Mouse (Mus musculus) CH12.LX (cell line): Measurements from ENCODE around the gene Wipi2.

Experiments
- CHD2 ChIP-seq: IDR thresholded peaks from 2 replicates; pipeline ENCODE4 v1.6.1; 2011; ENCODE audit warnings: low read length, improper control_type of control experiment
- CTCF ChIP-seq, 2 experiments: IDR thresholded peaks in 1 of 2; conservative IDR thresholded peaks in 1 of 2; 2 replicates each; pipeline ENCODE4 v1.5.1; 2011 to 2012; ENCODE audit warnings: low read depth in 2 of 2, low read length in 2 of 2, improper control_type of control experiment in 1 of 2, inconsistent platforms in 1 of 2, mild to moderate bottlenecking in 1 of 2, moderate library complexity in 1 of 2
- E2F4 ChIP-seq: IDR thresholded peaks from 2 replicates; pipeline ENCODE4 v1.6.1; 2011; ENCODE audit warnings: low read depth, low read length, improper control_type of control experiment; ENCODE audit not compliant: insufficient replicate concordance
- ELF1 ChIP-seq: IDR thresholded peaks from 2 replicates; pipeline ENCODE4 v1.6.1; 2014; ENCODE audit warnings: low read depth, mild to moderate bottlenecking, inconsistent platforms, low read length, improper control_type of control experiment
- EP300 ChIP-seq: IDR thresholded peaks from 2 replicates; pipeline ENCODE4 v1.6.1; 2011; ENCODE audit warnings: low read length, improper control_type of control experiment
- MAFK ChIP-seq: IDR thresholded peaks from 2 replicates; pipeline ENCODE4 v1.6.1; 2011; ENCODE audit warnings: low read length, improper control_type of control experiment; ENCODE audit not compliant: insufficient replicate concordance
- NRF1 ChIP-seq: IDR thresholded peaks from 2 replicates; pipeline ENCODE4 v1.6.1; 2014; ENCODE audit warnings: low read depth, mild to moderate bottlenecking, inconsistent platforms, low read length, improper control_type of control experiment, moderate library complexity
- POLR2A ChIP-seq: IDR thresholded peaks from 2 replicates; pipeline ENCODE4 v1.6.1; 2011; ENCODE audit warnings: low read depth, mild to moderate bottlenecking, improper control_type of control experiment, low read length
- RCOR1 ChIP-seq: conservative IDR thresholded peaks from 2 replicates; pipeline ENCODE4 v1.6.1; 2012; ENCODE audit warnings: low read depth, mild to moderate bottlenecking, inconsistent platforms, low read length, improper control_type of control experiment
- ZNF384 ChIP-seq: IDR thresholded peaks from 2 replicates; pipeline ENCODE4 v1.6.1; 2012; ENCODE audit warnings: low read depth, low read length, improper control_type of control experiment, inconsistent platforms

- TF ChIP-seq ZNF384 (no peak), E2F4 (no peak), CTCF (conservative IDR thresholded peaks at IDR 0.05 in 1 of 2, IDR thresholded peaks at IDR 0.05 in 1 of 2; ENCODE audit: low read depth in 2 of 2, low read length in 2 of 2) (peak in 1 of 2 experiments; percentile 26; a peak in 3 of 4 replicates), EP300 (no peak), MAFK (no peak), RCOR1 (no peak), POLR2A (no peak), NRF1 (no peak), CHD2 (no peak), ELF1 (no peak)
Observed at GRCm38 (mm10) chr5:142712373-142712772, 84.9 kb downstream of the Wipi2 start.
